Mouse (Mus musculus): Measurements from ENCODE around the gene Krtap13. TPM values are rescaled to one million over a fixed set of nuclear protein-coding genes. Genes with fewer than 3 reads are reported as not detected.

Gene Krtap13
- polyA plus RNA-seq, 1 experiment from 2014 or later, result not detected

DNA sequence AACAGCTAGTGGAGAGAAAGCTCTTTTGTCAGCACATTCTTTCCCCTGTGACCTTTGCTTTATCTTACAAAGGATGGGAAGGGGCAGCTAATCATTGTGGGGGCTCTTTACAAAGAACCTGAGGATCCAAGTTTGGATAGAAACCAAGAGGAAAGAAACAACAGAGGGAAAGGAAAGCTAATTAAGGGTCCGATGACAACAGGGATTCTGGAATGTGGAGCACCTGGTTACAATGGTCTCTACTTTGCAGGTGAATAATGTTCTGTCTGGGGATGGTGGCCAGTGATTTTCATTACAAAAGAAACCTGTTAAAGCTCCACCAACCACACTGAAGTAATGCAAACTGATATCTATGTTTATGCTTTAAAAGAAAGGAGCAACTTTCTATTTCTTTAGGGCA is 31.4 kb downstream of the Krtap13 start:
- ATAC-seq (ENCODE audit: low read depth), result no peak
- 19% methylated on average over 1 of the region's 1 CpGs for WGBS

DNA sequence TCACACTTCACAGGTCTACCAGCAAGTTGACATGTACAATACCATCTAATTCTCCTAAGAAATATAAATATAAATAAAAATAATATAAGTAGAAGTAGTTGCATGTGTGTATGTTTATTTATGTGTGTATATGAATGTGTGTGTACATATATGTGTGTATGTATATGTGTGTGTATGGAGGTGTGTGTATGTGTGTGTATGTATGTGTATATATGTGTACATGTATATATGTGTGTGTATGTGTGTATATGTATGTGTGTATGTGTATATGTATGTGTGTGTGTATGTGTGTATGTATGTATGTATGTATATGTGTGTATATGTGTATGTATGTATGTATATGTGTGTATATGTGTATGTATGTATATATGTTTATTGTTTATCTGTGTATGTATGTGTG is 34.9 kb downstream of the Krtap13 start:
- Histone ChIP-seq H3K9ac (replicated peaks; ENCODE audit: low read depth, low read length) (no peak overlapping the region), H3K4me2 (ENCODE audit: low read depth, low read length) (no peak overlapping the region), H3K36me3 (ENCODE audit: control insufficient read depth, insufficient read depth, low read length) (no peaks in the 10 kb centered on the region), H3K4me3 (ENCODE audit: low read depth, low read length) (no peak overlapping the region), H3K27ac (ENCODE audit: low read depth, low read length) (no peak overlapping the region), H3K4me1 (ENCODE audit: control insufficient read depth, insufficient read depth, low read length) (no peaks in the 10 kb centered on the region), H3K27me3 (ENCODE audit: control insufficient read depth, insufficient read depth, low read length) (no peaks in the 10 kb centered on the region), H3K9me3 (ENCODE audit: control insufficient read depth, low read length) (no peaks in the 10 kb centered on the region)
- no peak for ATAC-seq (ENCODE audit: low read depth)

More for the DNA sequence above, 31.4 kb downstream of the Krtap13 start:
- no peak overlapping the region for H3K27ac ChIP-seq (ENCODE audit: low read depth, low read length)
- no peaks in the 10 kb centered on the region for H3K36me3 ChIP-seq (ENCODE audit: control insufficient read depth, insufficient read depth, low read length)
- no peak overlapping the region for H3K4me3 ChIP-seq (ENCODE audit: low read depth, low read length)
- no peak overlapping the region for H3K9ac ChIP-seq (replicated peaks; ENCODE audit: low read depth, low read length)
- H3K4me2 ChIP-seq (ENCODE audit: low read depth, low read length), result no peak overlapping the region
- no peaks in the 10 kb centered on the region for H3K9me3 ChIP-seq (ENCODE audit: control insufficient read depth, low read length)
- H3K4me1 ChIP-seq (ENCODE audit: control insufficient read depth, insufficient read depth, low read length), result 0 out of 2 replicates have a peak, but pooled peaks cover 3% of the 10 kb centered on the region
- no peaks in the 10 kb centered on the region for H3K27me3 ChIP-seq (ENCODE audit: control insufficient read depth, insufficient read depth, low read length)

DNA sequence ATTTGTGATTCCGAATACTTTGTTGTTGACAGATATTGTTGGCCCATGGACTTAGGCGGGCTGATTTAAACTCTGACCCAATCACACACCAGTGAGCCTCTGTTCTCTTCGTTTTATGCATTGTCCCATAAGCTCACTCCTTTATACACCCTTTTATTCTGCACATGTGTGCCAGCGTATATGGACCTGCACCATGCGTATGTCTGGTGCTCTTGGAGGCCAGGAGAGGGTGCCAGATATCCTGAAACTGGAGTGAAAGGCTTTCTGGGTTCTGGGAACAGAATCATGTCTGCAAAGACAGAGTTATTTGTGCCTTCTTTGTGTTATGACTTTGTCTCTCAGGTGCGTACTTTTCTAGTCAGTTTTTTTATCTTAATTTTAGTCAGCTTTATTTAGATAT is 40.2 kb downstream of the Krtap13 start:
- Histone ChIP-seq H3K36me3 (ENCODE audit: control insufficient read depth, insufficient read depth, low read length) (no peaks in the 10 kb centered on the region), H3K27ac (ENCODE audit: low read depth, low read length) (no peak overlapping the region), H3K9ac (replicated peaks; ENCODE audit: low read depth, low read length) (no peak overlapping the region), H3K9me3 (ENCODE audit: control insufficient read depth, low read length) (no peaks in the 10 kb centered on the region), H3K4me1 (ENCODE audit: control insufficient read depth, insufficient read depth, low read length) (no peaks in the 10 kb centered on the region), H3K4me2 (ENCODE audit: low read depth, low read length) (no peak overlapping the region), H3K4me3 (ENCODE audit: low read depth, low read length) (no peak overlapping the region), H3K27me3 (ENCODE audit: control insufficient read depth, insufficient read depth, low read length) (no peaks in the 10 kb centered on the region)
- WGBS, result 81% methylated on average over 6 of the region's 6 CpGs
- ATAC-seq (ENCODE audit: low read depth), result peak; percentile 28; the same call in 1 of the 2 replicates

DNA sequence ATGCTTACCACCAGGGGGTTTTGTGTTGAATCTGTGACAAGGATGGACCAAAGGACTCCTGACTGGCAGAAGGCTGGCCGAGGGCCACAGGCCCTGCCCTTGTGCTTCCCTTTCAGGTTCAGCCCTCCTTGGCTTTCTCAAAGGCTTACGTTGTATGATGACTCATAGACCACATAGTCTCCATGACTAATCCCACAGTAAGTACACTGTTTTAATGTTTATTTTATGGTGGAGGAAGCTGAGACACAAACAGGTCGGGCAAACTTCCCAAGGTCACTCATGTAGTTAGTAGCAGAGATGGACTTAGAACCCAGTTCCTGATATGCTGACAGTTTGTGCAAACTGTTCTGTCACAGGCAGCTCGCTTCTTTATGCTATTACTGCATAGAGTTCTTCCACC is 40.7 kb downstream of the Krtap13 start:
- Histone ChIP-seq H3K27me3 (ENCODE audit: control insufficient read depth, insufficient read depth, low read length) (no peaks in the 10 kb centered on the region), H3K4me3 (ENCODE audit: low read depth, low read length) (no peak overlapping the region), H3K4me2 (ENCODE audit: low read depth, low read length) (no peak overlapping the region), H3K36me3 (ENCODE audit: control insufficient read depth, insufficient read depth, low read length) (no peaks in the 10 kb centered on the region), H3K27ac (ENCODE audit: low read depth, low read length) (no peak overlapping the region), H3K4me1 (ENCODE audit: control insufficient read depth, insufficient read depth, low read length) (no peaks in the 10 kb centered on the region), H3K9me3 (ENCODE audit: control insufficient read depth, low read length) (no peaks in the 10 kb centered on the region), H3K9ac (replicated peaks; ENCODE audit: low read depth, low read length) (no peak overlapping the region)
- WGBS, result 86% methylated on average over 4 of the region's 4 CpGs
- no peak for ATAC-seq (ENCODE audit: low read depth)

DNA sequence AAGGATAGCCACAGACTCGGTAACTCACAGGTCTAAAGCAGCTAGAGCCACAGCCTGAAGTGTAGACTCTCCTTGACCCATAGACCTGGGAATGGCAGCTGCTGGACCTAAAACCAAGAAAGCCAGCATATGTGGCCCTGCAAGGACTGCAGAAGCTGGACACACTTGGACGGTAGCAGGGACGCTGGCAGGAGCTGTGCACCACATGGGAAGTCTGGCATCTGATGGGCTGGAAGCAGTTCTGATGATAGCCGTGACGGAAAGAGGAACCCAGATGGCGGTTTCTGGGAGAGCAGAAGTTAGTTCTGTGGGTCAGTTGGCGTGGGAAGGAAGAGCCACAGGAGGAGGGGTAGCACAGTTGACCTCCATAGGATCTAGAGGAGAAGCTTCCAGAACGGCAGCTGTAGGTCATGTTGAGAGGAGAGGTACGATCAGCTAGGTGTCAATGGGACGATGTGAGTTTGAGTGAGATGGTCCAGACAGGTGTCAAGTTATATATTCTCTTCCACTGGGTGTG is 43.9 kb downstream of the Krtap13 start, which contains the start of gene 2310061N02Rik:
Gene 2310061N02Rik (minus strand): TSS at position 467 of the 517 bp plus-strand sequence.
- 93% methylated on average over 10 of the region's 10 CpGs for WGBS
- no peak within 1 kb of the TSS for H3K9ac ChIP-seq (replicated peaks; ENCODE audit: low read depth, low read length)
- no peaks in the 10 kb centered on the region for H3K27me3 ChIP-seq (ENCODE audit: control insufficient read depth, insufficient read depth, low read length)
- H3K27ac ChIP-seq (ENCODE audit: low read depth, low read length), result no peak within 1 kb of the TSS
- ATAC-seq (ENCODE audit: low read depth), result no peak
- no peaks in the 10 kb centered on the region for H3K4me1 ChIP-seq (ENCODE audit: control insufficient read depth, insufficient read depth, low read length)
- no peak within 1 kb of the TSS for H3K4me3 ChIP-seq (ENCODE audit: low read depth, low read length)
- H3K4me2 ChIP-seq (ENCODE audit: low read depth, low read length), result no peak within 1 kb of the TSS
- no peaks in the 10 kb centered on the region for H3K36me3 ChIP-seq (ENCODE audit: control insufficient read depth, insufficient read depth, low read length)
- H3K9me3 ChIP-seq (ENCODE audit: control insufficient read depth, low read length), result no peaks in the 10 kb centered on the region

DNA sequence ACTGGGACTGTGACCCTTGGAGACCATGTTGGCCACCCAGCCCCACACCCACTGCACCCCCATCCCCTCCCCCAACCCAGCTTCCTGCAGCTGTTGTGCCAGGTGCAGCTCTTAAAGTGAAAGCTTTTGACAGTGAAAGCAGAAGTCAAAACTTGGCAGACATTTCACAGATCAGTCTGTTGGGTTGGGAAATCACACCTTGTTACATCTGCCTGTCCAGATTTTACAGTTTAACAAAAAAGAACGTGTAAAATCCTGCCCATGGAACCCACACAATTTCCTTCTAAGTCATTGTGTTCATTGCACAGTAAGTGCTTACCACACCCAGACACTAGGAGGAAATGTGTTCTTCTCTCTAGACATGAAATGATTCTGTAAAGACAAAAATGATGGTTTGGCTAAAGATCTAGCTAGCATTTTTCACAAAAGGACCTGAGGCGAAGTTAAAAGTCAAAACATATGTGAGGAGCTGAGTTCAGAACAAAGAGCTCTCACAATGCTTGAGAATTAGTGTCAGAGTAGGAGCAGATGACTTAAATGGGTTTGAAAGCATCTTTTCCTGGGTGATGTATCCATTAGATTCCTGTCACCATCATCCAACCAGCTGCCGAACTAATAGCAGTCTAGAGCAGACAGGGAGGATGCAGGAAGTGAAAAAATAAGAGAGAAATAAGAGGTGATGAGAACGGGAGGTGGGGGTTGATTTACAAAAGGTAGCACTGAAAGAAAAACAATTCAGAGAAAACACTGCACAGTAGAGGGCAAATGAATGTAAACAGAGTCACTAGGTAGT is 50.2 kb downstream of the Krtap13 start:
- H3K27me3 ChIP-seq (ENCODE audit: control insufficient read depth, insufficient read depth, low read length), result no peaks in the 10 kb centered on the region
- WGBS, result 69% methylated on average over 4 of the region's 4 CpGs
- H3K36me3 ChIP-seq (ENCODE audit: control insufficient read depth, insufficient read depth, low read length), result no peaks in the 10 kb centered on the region

More for the DNA sequence above, 50.2 kb downstream of the Krtap13 start:
- Histone ChIP-seq H3K27ac (ENCODE audit: low read depth, low read length) (no peak overlapping the region), H3K9ac (replicated peaks; ENCODE audit: low read depth, low read length) (no peak overlapping the region), H3K4me2 (ENCODE audit: low read depth, low read length) (no peak overlapping the region), H3K4me1 (ENCODE audit: control insufficient read depth, insufficient read depth, low read length) (no peaks in the 10 kb centered on the region), H3K9me3 (ENCODE audit: control insufficient read depth, low read length) (no peaks in the 10 kb centered on the region), H3K4me3 (ENCODE audit: low read depth, low read length) (no peak overlapping the region)
- no peak for ATAC-seq (ENCODE audit: low read depth)

Other genes starting within 250 kb of the Krtap13 start
- not detected in 2 replicates for gene Cldn17, start 244.7 kb downstream of the Krtap13 start, polyA plus RNA-seq (2014; fragmentation: Nextera tagmentation; extraction: Ambion mirVana)
- gene Cldn8, start 188.5 kb downstream of the Krtap13 start, polyA plus RNA-seq (2014; fragmentation: Nextera tagmentation; extraction: Ambion mirVana), result not detected in 2 replicates
- gene Krtap24-1, start 139.4 kb downstream of the Krtap13 start, polyA plus RNA-seq (2014; fragmentation: Nextera tagmentation; extraction: Ambion mirVana), result not detected in 2 replicates
- not detected in 2 replicates for gene 2310079G19Rik, start 124.0 kb downstream of the Krtap13 start, polyA plus RNA-seq (2014; fragmentation: Nextera tagmentation; extraction: Ambion mirVana)
- gene Krtap26-1, start 103.8 kb downstream of the Krtap13 start, polyA plus RNA-seq (2014; fragmentation: Nextera tagmentation; extraction: Ambion mirVana), result not detected in 2 replicates
- not detected in 2 replicates for gene Krtap27-1, start 80.0 kb downstream of the Krtap13 start, polyA plus RNA-seq (2014; fragmentation: Nextera tagmentation; extraction: Ambion mirVana)
- gene 2310061N02Rik, start 43.7 kb downstream of the Krtap13 start, polyA plus RNA-seq (2014; fragmentation: Nextera tagmentation; extraction: Ambion mirVana), result not detected in 2 replicates
- not detected in 2 replicates for gene Krtap13-1, start 22.8 kb downstream of the Krtap13 start, polyA plus RNA-seq (2014; fragmentation: Nextera tagmentation; extraction: Ambion mirVana)
- not detected in 2 replicates for gene 2310034C09Rik, start 7.2 kb upstream of the Krtap13 start, polyA plus RNA-seq (2014; fragmentation: Nextera tagmentation; extraction: Ambion mirVana)
- not detected in 2 replicates for gene 2310057N15Rik, start 22.6 kb upstream of the Krtap13 start, polyA plus RNA-seq (2014; fragmentation: Nextera tagmentation; extraction: Ambion mirVana)
- gene Gm5965, start 26.3 kb upstream of the Krtap13 start, polyA plus RNA-seq (2014; fragmentation: Nextera tagmentation; extraction: Ambion mirVana), result not detected in 2 replicates
- not detected in 2 replicates for gene Gm20741, start 60.6 kb upstream of the Krtap13 start, polyA plus RNA-seq (2014; fragmentation: Nextera tagmentation; extraction: Ambion mirVana)
- gene Krtap15, start 68.6 kb upstream of the Krtap13 start, polyA plus RNA-seq (2014; fragmentation: Nextera tagmentation; extraction: Ambion mirVana), result not detected in 2 replicates
- not detected in 2 replicates for gene Krtap14, start 74.5 kb upstream of the Krtap13 start, polyA plus RNA-seq (2014; fragmentation: Nextera tagmentation; extraction: Ambion mirVana)
- not detected in 2 replicates for gene Krtap19-1, start 117.8 kb upstream of the Krtap13 start, polyA plus RNA-seq (2014; fragmentation: Nextera tagmentation; extraction: Ambion mirVana)
- not detected in 2 replicates for gene Krtap19-2, start 122.6 kb upstream of the Krtap13 start, polyA plus RNA-seq (2014; fragmentation: Nextera tagmentation; extraction: Ambion mirVana)
- not detected in 2 replicates for gene Krtap19-3, start 126.4 kb upstream of the Krtap13 start, polyA plus RNA-seq (2014; fragmentation: Nextera tagmentation; extraction: Ambion mirVana)
- not detected in 2 replicates for gene Krtap19-4, start 133.5 kb upstream of the Krtap13 start, polyA plus RNA-seq (2014; fragmentation: Nextera tagmentation; extraction: Ambion mirVana)
- gene Krtap19-5, start 144.8 kb upstream of the Krtap13 start, polyA plus RNA-seq (2014; fragmentation: Nextera tagmentation; extraction: Ambion mirVana), result not detected in 2 replicates
- not detected in 2 replicates for gene Krtap19-9b, start 180.6 kb upstream of the Krtap13 start, polyA plus RNA-seq (2014; fragmentation: Nextera tagmentation; extraction: Ambion mirVana)
- not detected in 2 replicates for gene Krtap16-3, start 211.2 kb upstream of the Krtap13 start, polyA plus RNA-seq (2014; fragmentation: Nextera tagmentation; extraction: Ambion mirVana)

Measured in neural tube, embryonic 14.5 days (tissue).